Mouse (Mus musculus) cerebellum, adult 9-10 months (tissue): ENCODE data around the gene Clcn6.

Source experiments
- DNase-seq: peaks from one replicate; pipeline ENCODE4 v3.0.0; 2022

Clcn6 gene

GRCm38 (mm10) chr4:148038600-148039253 is at the start of gene Clcn6, which contains the start of gene Mthfr:
TSS of gene Clcn6 (minus strand) at chr4:148038821.
TSS of gene Mthfr (plus strand) at chr4:148039077.
- peak; percentile 99 for DNase-seq

- DNase-seq: peak; percentile 93
Measured at GRCm38 (mm10) chr4:148087907-148088527, 49.4 kb upstream of the Clcn6 start, which contains the start of gene Agtrap. TSS of gene Agtrap (minus strand) at chr4:148088031.

GRCm38 (mm10) chr4:148087091-148087906 is 48.7 kb upstream of the Clcn6 start:
- DNase-seq: peak; percentile 50

GRCm38 (mm10) chr4:148085907-148086305 is 47.3 kb upstream of the Clcn6 start:
- no peak for DNase-seq

- DNase-seq: no peak
Measured at GRCm38 (mm10) chr4:148085131-148085906, 46.7 kb upstream of the Clcn6 start.

- DNase-seq: no peak
Measured at GRCm38 (mm10) chr4:148084261-148084714, 45.7 kb upstream of the Clcn6 start.

GRCm38 (mm10) chr4:148083176-148083899 is 44.7 kb upstream of the Clcn6 start:
- no peak for DNase-seq

- DNase-seq: peak; percentile 67
Measured at GRCm38 (mm10) chr4:148082257-148083044, 43.8 kb upstream of the Clcn6 start.

- DNase-seq: no peak
Measured at GRCm38 (mm10) chr4:148081201-148081600, 42.6 kb upstream of the Clcn6 start.

GRCm38 (mm10) chr4:148080597-148080973 is 42.0 kb upstream of the Clcn6 start:
- DNase-seq: peak; percentile 73

GRCm38 (mm10) chr4:148079944-148080596 is 41.4 kb upstream of the Clcn6 start:
- no peak for DNase-seq

- no peak for DNase-seq
Measured at GRCm38 (mm10) chr4:148079212-148079611, 40.6 kb upstream of the Clcn6 start.

- DNase-seq: no peak
Measured at GRCm38 (mm10) chr4:148075881-148076280, 37.3 kb upstream of the Clcn6 start.

GRCm38 (mm10) chr4:148075259-148075658 is 36.6 kb upstream of the Clcn6 start:
- DNase-seq: peak; percentile 52

- no peak for DNase-seq
Measured at GRCm38 (mm10) chr4:148074521-148075189, 36.0 kb upstream of the Clcn6 start.

- no peak for DNase-seq
Measured at GRCm38 (mm10) chr4:148071508-148071907, 32.9 kb upstream of the Clcn6 start.

- no peak for DNase-seq
Measured at GRCm38 (mm10) chr4:148069602-148070218, 31.1 kb upstream of the Clcn6 start.

GRCm38 (mm10) chr4:148067346-148067745 is 28.7 kb upstream of the Clcn6 start:
- DNase-seq: no peak

- no peak for DNase-seq
Measured at GRCm38 (mm10) chr4:148066401-148066744, 27.8 kb upstream of the Clcn6 start.
